Mouse (Mus musculus) frontal cortex, adult 2 months (tissue): ENCODE results near the gene Gm47985. TPM values are rescaled to one million over a fixed set of nuclear protein-coding genes. Genes with fewer than 3 reads are reported as not detected.
"Not testable (repeated sequence)": the region's sequence is repeated elsewhere in the genome, so short reads cannot be mapped to it uniquely, and the experiment has no call there.

Experiments used
- DNase-seq, 2 experiments: peaks; one replicate each; pipeline ENCODE4 v3.0.0; 2022; ENCODE audit warnings: low spot score in 1 of 2; ENCODE audit errors: extremely low spot score in 1 of 2
- polyA plus RNA-seq: library from polyadenylated mRNA; depleted of rRNA; stranded (reverse); fragments of >200 nt; gene quantifications from 2 replicates; pipeline ENCODE4 v1.2.3, GENCODE M21; 2012

Gm47985 gene
- polyA plus RNA-seq, 1 experiment = not detected

- peak in 1 of 2 experiments; percentile 25 for DNase-seq
These were observed 5.1 kb upstream of the Gm47985 start for GRCm38 (mm10) chr1:151177030-151177936.

- DNase-seq = no peak
These were observed 4.4 kb upstream of the Gm47985 start for GRCm38 (mm10) chr1:151177937-151178271.

- no peak for DNase-seq
These were observed 3.7 kb upstream of the Gm47985 start for GRCm38 (mm10) chr1:151178505-151179083.

- DNase-seq = no peak
These were observed 2.2 kb upstream of the Gm47985 start for GRCm38 (mm10) chr1:151180167-151180566.

- not testable (repeated sequence) for DNase-seq
These were observed 3.8 kb downstream of the Gm47985 start for GRCm38 (mm10) chr1:151186186-151186585.

GRCm38 (mm10) chr1:151186879-151187424 is 4.6 kb downstream of the Gm47985 start:
- not testable (repeated sequence) for DNase-seq

- no peak for DNase-seq
These were observed 6.1 kb downstream of the Gm47985 start for GRCm38 (mm10) chr1:151188469-151188868.

- DNase-seq = not testable (repeated sequence)
These were observed 9.7 kb downstream of the Gm47985 start, which contains the start of gene Gm8947 for GRCm38 (mm10) chr1:151192075-151192474. Gm8947 (plus strand) TSS chr1:151192376.

GRCm38 (mm10) chr1:151192739-151193138 is 10.4 kb downstream of the Gm47985 start:
- DNase-seq = not testable (repeated sequence)

- not testable (repeated sequence) for DNase-seq
These were observed 13.6 kb downstream of the Gm47985 start for GRCm38 (mm10) chr1:151195986-151196385.

GRCm38 (mm10) chr1:151196690-151197089 is 14.4 kb downstream of the Gm47985 start:
- DNase-seq = not testable (repeated sequence)

GRCm38 (mm10) chr1:151198120-151198519 is 15.8 kb downstream of the Gm47985 start, which contains the start of gene Gm47995:
Gm47995 (plus strand) TSS chr1:151198448.
- DNase-seq = not testable (repeated sequence)

- not testable (repeated sequence) for DNase-seq
These were observed 18.3 kb downstream of the Gm47985 start for GRCm38 (mm10) chr1:151200620-151201019.

GRCm38 (mm10) chr1:151202771-151203170 is 20.4 kb downstream of the Gm47985 start:
- DNase-seq = not testable (repeated sequence)

- DNase-seq = not testable (repeated sequence)
These were observed 21.5 kb downstream of the Gm47985 start, which contains the start of gene 3110040M04Rik for GRCm38 (mm10) chr1:151203818-151204217. 3110040M04Rik (plus strand) TSS chr1:151204121.

GRCm38 (mm10) chr1:151208493-151208892 is 26.2 kb downstream of the Gm47985 start:
- not testable (repeated sequence) for DNase-seq

- DNase-seq = not testable (repeated sequence)
These were observed 26.6 kb downstream of the Gm47985 start for GRCm38 (mm10) chr1:151208944-151209343.

GRCm38 (mm10) chr1:151209824-151210355 is 27.6 kb downstream of the Gm47985 start, which contains the start of gene Gm47996:
Gm47996 (plus strand) TSS chr1:151210131.
- DNase-seq = not testable (repeated sequence)

GRCm38 (mm10) chr1:151211666-151212065 is 29.3 kb downstream of the Gm47985 start:
- not testable (repeated sequence) for DNase-seq

- DNase-seq = no peak
These were observed 32.5 kb downstream of the Gm47985 start for GRCm38 (mm10) chr1:151214862-151215261.

GRCm38 (mm10) chr1:151215985-151216384 is 33.6 kb downstream of the Gm47985 start:
- no peak for DNase-seq
